Mouse (Mus musculus) forebrain, embryonic 14.5 days (tissue): ENCODE measurements around the gene Pi4k2b. TPM values are rescaled to one million over a fixed set of nuclear protein-coding genes. Genes with fewer than 3 reads are reported as not detected.

Experiments
- ATAC-seq: fragments of 200-750 bp; cut with Nextera tagmentation; 2 replicates; pipeline ENCODE4 v1.8.0; 2017; ENCODE audit warnings: mild to moderate bottlenecking, moderate library complexity
- DNase-seq: peaks from one replicate; pipeline ENCODE4 v3.0.0-alpha.2; 2015; ENCODE audit warnings: low spot score
- H3K27ac ChIP-seq: fragments of 300-500 bp; sonication (generic); 2 replicates; pipeline ENCODE4 v1.5.1; 2014; ENCODE audit warnings: low read depth, mild to moderate bottlenecking, control low read depth, low read length, moderate library complexity
- H3K27me3 ChIP-seq: fragments of 300-500 bp; sonication (generic); replicated peaks from 2 replicates; pipeline ENCODE4 v1.6.1; 2014; ENCODE audit warnings: low read length, control low read depth, mixed read lengths; ENCODE audit not compliant: control insufficient read depth, insufficient read depth
- H3K36me3 ChIP-seq: fragments of 300-500 bp; sonication (generic); 2 replicates; pipeline ENCODE4 v1.6.1; 2014; ENCODE audit warnings: low read length, control low read depth; ENCODE audit not compliant: control insufficient read depth, insufficient read depth
- H3K4me1 ChIP-seq: fragments of 300-500 bp; sonication (generic); 2 replicates; pipeline ENCODE4 v1.6.1; 2014; ENCODE audit warnings: antibody characterized with exemption, low read length, control low read depth; ENCODE audit not compliant: control insufficient read depth, insufficient read depth
- H3K4me2 ChIP-seq: fragments of 300-500 bp; sonication (generic); 2 replicates; pipeline ENCODE4 v1.6.1; 2014; ENCODE audit warnings: mild to moderate bottlenecking, control low read depth, low read length
- H3K4me3 ChIP-seq: fragments of 300-500 bp; sonication (generic); 2 replicates; pipeline ENCODE4 v1.5.1; 2014; ENCODE audit warnings: low read depth, low read length, control low read depth
- H3K9ac ChIP-seq: fragments of 300-500 bp; sonication (generic); 2 replicates; pipeline ENCODE4 v1.6.1; 2014; ENCODE audit warnings: mild to moderate bottlenecking, low read length, control low read depth, moderate library complexity
- H3K9me3 ChIP-seq: fragments of 300-500 bp; sonication (generic); replicated peaks from 2 replicates; pipeline ENCODE4 v1.6.1; 2016; ENCODE audit warnings: low read length, control low read depth, mixed read lengths; ENCODE audit not compliant: control insufficient read depth
- WGBS: fragments of 180-500 bp; shearing (Covaris S2); extraction: QIAGEN DNeasy Blood & Tissue Kit; methylation state at CpG from one replicate; pipeline ENCODE4 v1.1.7; 2014; 5-methylcytosine and 5-hydroxymethylcytosine counted together
- polyA plus RNA-seq: library from polyadenylated mRNA; unstranded; fragments of >200 nt; fragmentation: Nextera tagmentation; extraction: Ambion mirVana; gene quantifications from 2 replicates; pipeline ENCODE4 v1.2.1, GENCODE M21; 2014

Pi4k2b gene
- polyA plus RNA-seq, 1 experiment from 2014 or later, result 8.0 TPM

GRCm38 (mm10) chr5:52813312-52813711, 71.9 kb downstream of the Pi4k2b start:
- WGBS, result 93% methylated on average over 7 of the region's 7 CpGs
- Histone ChIP-seq H3K9me3 (no peaks in the 10 kb centered on the region), H3K36me3 (peaks cover 20% of the 10 kb centered on the region), H3K27me3 (no peaks in the 10 kb centered on the region), H3K27ac (no peak overlapping the region), H3K9ac (no peak overlapping the region), H3K4me2 (no peak overlapping the region), H3K4me1 (no peaks in the 10 kb centered on the region), H3K4me3 (no peak overlapping the region)
- ATAC-seq (no peak), DNase-seq (no peak)

- no peaks in the 10 kb centered on the region for H3K27me3 ChIP-seq
- H3K36me3 ChIP-seq, result peaks cover 23% of the 10 kb centered on the region
- H3K4me1 ChIP-seq, result no peaks in the 10 kb centered on the region
- no peak overlapping the region for H3K4me3 ChIP-seq
- H3K4me2 ChIP-seq, result no peak overlapping the region
- no peak overlapping the region for H3K9ac ChIP-seq
- H3K9me3 ChIP-seq, result no peaks in the 10 kb centered on the region
- H3K27ac ChIP-seq, result no peak overlapping the region
- WGBS, result 95% methylated on average over 7 of the region's 7 CpGs
- ATAC-seq, result no peak
- DNase-seq, result no peak
These were observed 77.3 kb downstream of the Pi4k2b start for GRCm38 (mm10) chr5:52818676-52819075.

Other genes starting within 250 kb of the Pi4k2b start
- 1.4 and 1.7 TPM in 2 replicates for gene Lgi2, start 175.1 kb upstream of the Pi4k2b start, polyA plus RNA-seq
- 6.8 and 8.2 TPM in 2 replicates for gene Sepsecs, start 71.9 kb upstream of the Pi4k2b start, polyA plus RNA-seq
- 9.8 and 11.9 TPM in 2 replicates for gene Zcchc4, start 33.8 kb downstream of the Pi4k2b start, polyA plus RNA-seq
- gene Anapc4, start 92.4 kb downstream of the Pi4k2b start, polyA plus RNA-seq, result 123 and 124 TPM in 2 replicates